ENCODE assay signal across 8 mouse cellular contexts in the genomic region with DNA sequence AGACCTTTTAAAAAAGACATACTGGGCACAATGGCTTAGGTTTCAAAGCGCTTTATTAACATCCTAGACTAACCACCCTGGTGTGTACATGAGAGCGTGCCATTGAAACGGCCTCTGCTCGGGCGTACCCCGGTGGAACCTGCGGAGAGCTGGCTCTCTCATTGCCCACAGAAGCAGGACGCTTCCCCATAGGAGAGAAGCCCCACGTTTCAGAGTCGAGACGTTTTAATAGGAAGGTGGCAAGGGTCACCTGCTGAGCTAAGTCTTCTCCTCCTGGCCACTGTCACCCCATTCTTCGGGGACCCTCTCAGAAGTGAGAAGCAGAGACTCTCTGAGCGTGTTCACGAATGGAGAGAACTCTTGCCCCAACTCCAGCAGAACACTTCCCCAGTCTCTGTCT.
DNase-seq lines count a peak whose midpoint lies in the region; ATAC-seq and TF ChIP-seq lines count a peak whose summit lies in the region.

No protein-coding gene starts in this region.

- no peak for TF ChIP-seq POLR2A in ES-Bruce4 (IDR thresholded peaks at IDR 0.05; ENCODE audit: insufficient read depth, low read length)

- H3K9me3 ChIP-seq in ES-Bruce4 (replicated peaks; ENCODE audit: control insufficient read depth, insufficient read depth, low read length, poor library complexity, severe bottlenecking), result no peaks in the 10 kb centered on the region
- no peaks in the 10 kb centered on the region for H3K9me3 ChIP-seq in hindbrain, embryonic 12.5 days (replicated peaks)
- no peaks in the 10 kb centered on the region for H3K9me3 ChIP-seq in liver, embryonic 13.5 days (replicated peaks)

- H3K36me3 ChIP-seq in ES-Bruce4 (ENCODE audit: control insufficient read depth, insufficient read depth, low read length, poor library complexity, severe bottlenecking), result no peaks in the 10 kb centered on the region
- H3K36me3 ChIP-seq in hindbrain, embryonic 12.5 days, result 0 out of 2 replicates have a peak, but pooled peaks cover 4% of the 10 kb centered on the region
- H3K36me3 ChIP-seq in liver, embryonic 13.5 days, result no peaks in the 10 kb centered on the region

- intact Hi-C loops in left cerebral cortex, postnatal 14 days (cut with DNase I), result no loop called here

- WGBS in hindbrain, embryonic 12.5 days, result 3% methylated on average over 14 of the region's 14 CpGs
- 5% methylated on average over 14 of the region's 14 CpGs for WGBS in liver, embryonic 13.5 days (ENCODE audit: insufficient replicate concordance)

- H3K4me1 ChIP-seq in ES-Bruce4 (ENCODE audit: control insufficient read depth, insufficient read depth, low read length), result peaks cover 3% of the 10 kb centered on the region
- H3K4me1 ChIP-seq in brown adipose tissue, adult 24 weeks (ENCODE audit: control insufficient read depth, insufficient read depth, insufficient read length, low read length), result no peaks in the 10 kb centered on the region
- peaks cover 36% of the 10 kb centered on the region for H3K4me1 ChIP-seq in hindbrain, embryonic 12.5 days
- H3K4me1 ChIP-seq in liver, embryonic 13.5 days (replicated peaks), result peaks cover 42% of the 10 kb centered on the region

- 0 out of 2 replicates have a peak, but pooled peaks have one; percentile 11 for ATAC-seq in hindbrain, embryonic 12.5 days (ENCODE audit: low FRiP score)
- peak; percentile 63 for ATAC-seq in liver, embryonic 13.5 days (ENCODE audit: low read depth)

- TF ChIP-seq EP300 in ES-Bruce4 (IDR thresholded peaks at IDR 0.05; ENCODE audit: insufficient read depth, low read depth, low read length), result no peak

- peak overlapping the region; percentile 88 for H3K27ac ChIP-seq in ES-Bruce4 (ENCODE audit: insufficient read depth, low read length)
- H3K27ac ChIP-seq in brown adipose tissue, adult 24 weeks (replicated peaks; ENCODE audit: low read depth, low read length), result no peak overlapping the region
- no peak overlapping the region for H3K27ac ChIP-seq in hindbrain, embryonic 12.5 days
- H3K27ac ChIP-seq in liver, embryonic 13.5 days, result peak overlapping the region; percentile 79

- H3K4me2 ChIP-seq in hindbrain, embryonic 12.5 days (replicated peaks), result peak overlapping the region; percentile 48
- peak overlapping the region; percentile 83 for H3K4me2 ChIP-seq in liver, embryonic 13.5 days

- no peak for DNase-seq in liver, embryonic 13.5 days
- no peak for DNase-seq in frontal cortex, postnatal 36 days (ENCODE audit: low spot score in 2 of 2)
- no peak for DNase-seq in right cerebral cortex, postnatal 10 days (ENCODE audit: low spot score in 2 of 2)
- DNase-seq in left cerebral cortex, postnatal 14 days (ENCODE audit: low spot score in 2 of 2), result no peak
- no peak for DNase-seq in lung, postnatal 36 days

- H3K9ac ChIP-seq in ES-Bruce4 (ENCODE audit: low read depth, poor library complexity, severe bottlenecking), result peak overlapping the region; percentile 15
- no peak overlapping the region for H3K9ac ChIP-seq in hindbrain, embryonic 12.5 days
- H3K9ac ChIP-seq in liver, embryonic 13.5 days, result peak overlapping the region; percentile 71

- peak overlapping the region; percentile 57 for H3K4me3 ChIP-seq in ES-Bruce4 (ENCODE audit: low read depth, low read length)
- H3K4me3 ChIP-seq in brown adipose tissue, adult 24 weeks (ENCODE audit: insufficient read depth, low read depth, low read length), result peak overlapping the region; percentile 34
- H3K4me3 ChIP-seq in hindbrain, embryonic 12.5 days, result no peak overlapping the region
- H3K4me3 ChIP-seq in liver, embryonic 13.5 days (replicated peaks), result peak overlapping the region; percentile 55

- no peaks in the 10 kb centered on the region for H3K27me3 ChIP-seq in ES-Bruce4 (ENCODE audit: control insufficient read depth, insufficient read depth, low read length, poor library complexity, severe bottlenecking)
- no peaks in the 10 kb centered on the region for H3K27me3 ChIP-seq in hindbrain, embryonic 12.5 days
- H3K27me3 ChIP-seq in liver, embryonic 13.5 days, result peaks cover 61% of the 10 kb centered on the region

- no peak for TF ChIP-seq CTCF in ES-Bruce4 (IDR thresholded peaks at IDR 0.05; ENCODE audit: low read depth, low read length)

Comparison
In these comparisons a context has a peak if more than half of its experiments do, and no peak if none do; other contexts are left out.
1. H3K27ac ChIP-seq: peak in ES-Bruce4 (single experiment) and liver, embryonic 13.5 days (single experiment); none in brown adipose tissue, adult 24 weeks (single experiment) and hindbrain, embryonic 12.5 days (single experiment).